Mouse (Mus musculus) erythroblast, embryonic 14.5 days (primary cell): Measurements from ENCODE around the gene Spryd4. TPM values are rescaled to one million over a fixed set of nuclear protein-coding genes. Genes with fewer than 3 reads are reported as not detected.
"Not testable (repeated sequence)": the region's sequence is repeated elsewhere in the genome, so short reads cannot be mapped to it uniquely, and the experiment has no call there.

Source experiments
- H3K27me3 ChIP-seq: 2 replicates; pipeline ENCODE4 v1.6.1; 2012; ENCODE audit warnings: inconsistent platforms; ENCODE audit not compliant: control insufficient read depth
- H3K36me3 ChIP-seq: 2 replicates; pipeline ENCODE4 v1.6.1; 2012; ENCODE audit warnings: mild to moderate bottlenecking, inconsistent platforms; ENCODE audit not compliant: control insufficient read depth
- H3K4me1 ChIP-seq: 2 replicates; pipeline ENCODE4 v1.6.1; 2012; ENCODE audit warnings: inconsistent platforms; ENCODE audit not compliant: control insufficient read depth
- H3K4me3 ChIP-seq: replicated peaks from 2 replicates; pipeline ENCODE3; 2012; ENCODE audit warnings: moderate library complexity, mild to moderate bottlenecking, inconsistent platforms
- H3K9me3 ChIP-seq: 2 replicates; pipeline ENCODE4 v1.6.1; 2012; ENCODE audit warnings: low read length, inconsistent platforms, mixed read lengths; ENCODE audit not compliant: control insufficient read depth
- GATA1 ChIP-seq: IDR thresholded peaks from 2 replicates; pipeline ENCODE4 v1.6.1; 2012; ENCODE audit warnings: low read length, inconsistent platforms, mixed read lengths
- TAL1 ChIP-seq: IDR thresholded peaks from 3 replicates; pipeline ENCODE4 v1.6.1; 2012; ENCODE audit warnings: low read length, inconsistent platforms, mixed read lengths
- polyA plus RNA-seq: library from polyadenylated mRNA; stranded (reverse); fragments of >175 nt; gene quantifications from 2 replicates; pipeline ENCODE4 v1.2.3, GENCODE M21; 2012

The Spryd4 gene
- polyA plus RNA-seq, 1 experiment, result 0.10 TPM

DNA sequence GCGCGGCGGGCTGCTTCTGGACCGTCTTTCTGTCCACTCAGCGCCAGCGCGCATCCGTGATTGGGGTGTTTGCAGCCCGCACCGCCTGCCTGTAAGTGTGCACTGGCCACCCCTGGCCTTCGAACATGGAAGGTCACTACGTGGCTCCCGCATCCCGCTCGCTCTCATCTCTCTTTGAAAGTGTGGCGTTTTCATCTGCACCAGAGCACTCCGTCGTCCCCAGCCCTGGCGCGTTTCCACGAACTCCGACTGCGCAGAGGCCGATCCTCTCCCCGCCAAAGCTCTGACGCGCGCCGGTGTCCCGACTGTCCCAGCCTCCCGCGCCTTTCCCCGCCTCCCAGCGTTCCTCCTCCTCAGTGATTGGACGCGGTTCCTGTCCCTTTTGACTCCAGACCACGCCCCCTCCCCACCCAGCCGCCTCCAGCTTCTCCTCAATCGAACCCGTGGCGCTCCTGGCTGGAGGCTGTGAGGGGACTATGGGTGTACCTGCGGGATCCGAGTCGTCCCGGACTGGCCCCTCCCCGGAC is 17.5 kb downstream of the Spryd4 start, which contains the start of gene Gls2:
Gene Gls2 (plus strand): TSS at position 434 of the 527 bp plus-strand sequence.
- peak within 1 kb of the TSS; percentile 67 for H3K4me3 ChIP-seq
- H3K36me3 ChIP-seq, result no peaks in the 10 kb centered on the region
- H3K9me3 ChIP-seq, result peaks cover 6% of the 10 kb centered on the region; the same call in 1 of the 2 replicates
- TF ChIP-seq GATA1 (no peak), TAL1 (no peak)
- H3K27me3 ChIP-seq, result peaks cover 61% of the 10 kb centered on the region
- peaks cover 19% of the 10 kb centered on the region for H3K4me1 ChIP-seq

DNA sequence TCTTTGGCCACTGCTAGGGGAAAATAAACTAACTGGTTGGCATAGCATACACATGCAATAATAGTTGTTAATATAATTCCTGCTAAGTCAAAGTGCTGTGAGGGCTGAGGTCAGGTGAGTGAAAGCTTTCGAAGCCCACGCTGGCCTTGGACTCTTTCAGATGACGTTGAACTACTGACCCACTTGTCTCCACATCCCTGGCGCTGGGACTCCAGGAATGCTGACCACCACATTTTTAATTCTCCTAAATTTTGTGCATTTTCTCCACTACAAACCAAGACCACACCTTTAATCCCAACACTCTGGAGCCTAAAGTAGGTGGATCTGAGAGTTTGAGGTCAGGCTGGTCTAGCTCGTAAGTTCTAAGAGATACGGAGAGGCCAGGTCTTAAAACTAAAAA is 18.5 kb downstream of the Spryd4 start:
- Histone ChIP-seq H3K36me3 (no peaks in the 10 kb centered on the region), H3K4me1 (peaks cover 23% of the 10 kb centered on the region), H3K9me3 (peaks cover 6% of the 10 kb centered on the region; the same call in 1 of the 2 replicates), H3K4me3 (no peak overlapping the region), H3K27me3 (peaks cover 56% of the 10 kb centered on the region)
- TF ChIP-seq TAL1 (no peak), GATA1 (no peak)

- not testable (repeated sequence) for H3K9me3 ChIP-seq
Observed at GRCm38 (mm10) chr10:128192030-128192766, 19.4 kb downstream of the Spryd4 start.

GRCm38 (mm10) chr10:128191472-128191871 is 20.1 kb downstream of the Spryd4 start:
- TF ChIP-seq TAL1, result no peak
- no peak for TF ChIP-seq GATA1
- peaks cover 6% of the 10 kb centered on the region; the same call in 1 of the 2 replicates for H3K9me3 ChIP-seq
- peaks cover 39% of the 10 kb centered on the region for H3K4me1 ChIP-seq
- peaks cover 48% of the 10 kb centered on the region for H3K27me3 ChIP-seq
- H3K4me3 ChIP-seq, result no peak overlapping the region
- H3K36me3 ChIP-seq, result no peaks in the 10 kb centered on the region

More at GRCm38 (mm10) chr10:128192030-128192766, 19.4 kb downstream of the Spryd4 start:
- H3K4me3 ChIP-seq, H3K36me3 ChIP-seq: not testable (repeated sequence)
- Histone ChIP-seq H3K4me1 (peaks cover 31% of the 10 kb centered on the region), H3K27me3 (peaks cover 55% of the 10 kb centered on the region)

- TF ChIP-seq GATA1 (no peak), TAL1 (no peak)
- Histone ChIP-seq H3K4me1 (peaks cover 33% of the 10 kb centered on the region), H3K27me3 (peaks cover 19% of the 10 kb centered on the region), H3K4me3 (no peak overlapping the region), H3K36me3 (no peaks in the 10 kb centered on the region), H3K9me3 (no peaks in the 10 kb centered on the region)
Observed at GRCm38 (mm10) chr10:128188242-128188877, 23.2 kb downstream of the Spryd4 start.

- Histone ChIP-seq H3K27me3 (peaks cover 14% of the 10 kb centered on the region), H3K9me3 (no peaks in the 10 kb centered on the region), H3K36me3 (no peaks in the 10 kb centered on the region), H3K4me1 (peaks cover 32% of the 10 kb centered on the region), H3K4me3 (peak overlapping the region; percentile 48)
- TF ChIP-seq GATA1 (peak; percentile 72), TAL1 (peak; percentile 48; the same call in 2 of the 3 replicates)
Observed at GRCm38 (mm10) chr10:128187181-128187605, 24.4 kb downstream of the Spryd4 start.

DNA sequence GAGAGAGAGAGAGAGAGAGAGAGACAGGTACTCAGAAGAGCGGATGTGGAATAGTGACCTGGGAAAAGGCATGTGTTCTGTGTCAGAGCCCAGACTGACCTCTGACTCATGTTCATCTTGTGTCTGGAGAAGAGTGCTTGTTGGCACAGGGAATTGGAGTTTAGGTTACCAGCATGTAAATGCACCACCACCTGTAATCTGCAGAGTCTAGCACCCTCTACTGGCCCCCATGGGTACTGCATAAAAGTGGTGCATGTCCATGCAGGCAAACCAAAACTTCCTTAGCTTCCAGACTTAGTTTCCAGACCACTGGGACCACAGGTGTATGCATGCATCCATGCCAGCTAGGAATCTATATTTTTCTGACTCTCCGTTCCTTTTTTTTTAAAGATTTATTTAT is 25.6 kb downstream of the Spryd4 start:
- H3K36me3 ChIP-seq, result no peaks in the 10 kb centered on the region
- peaks cover 8% of the 10 kb centered on the region for H3K27me3 ChIP-seq
- no peak for TF ChIP-seq TAL1
- TF ChIP-seq GATA1, result no peak
- H3K9me3 ChIP-seq, result no peaks in the 10 kb centered on the region
- H3K4me1 ChIP-seq, result peaks cover 32% of the 10 kb centered on the region
- no peak overlapping the region for H3K4me3 ChIP-seq

DNA sequence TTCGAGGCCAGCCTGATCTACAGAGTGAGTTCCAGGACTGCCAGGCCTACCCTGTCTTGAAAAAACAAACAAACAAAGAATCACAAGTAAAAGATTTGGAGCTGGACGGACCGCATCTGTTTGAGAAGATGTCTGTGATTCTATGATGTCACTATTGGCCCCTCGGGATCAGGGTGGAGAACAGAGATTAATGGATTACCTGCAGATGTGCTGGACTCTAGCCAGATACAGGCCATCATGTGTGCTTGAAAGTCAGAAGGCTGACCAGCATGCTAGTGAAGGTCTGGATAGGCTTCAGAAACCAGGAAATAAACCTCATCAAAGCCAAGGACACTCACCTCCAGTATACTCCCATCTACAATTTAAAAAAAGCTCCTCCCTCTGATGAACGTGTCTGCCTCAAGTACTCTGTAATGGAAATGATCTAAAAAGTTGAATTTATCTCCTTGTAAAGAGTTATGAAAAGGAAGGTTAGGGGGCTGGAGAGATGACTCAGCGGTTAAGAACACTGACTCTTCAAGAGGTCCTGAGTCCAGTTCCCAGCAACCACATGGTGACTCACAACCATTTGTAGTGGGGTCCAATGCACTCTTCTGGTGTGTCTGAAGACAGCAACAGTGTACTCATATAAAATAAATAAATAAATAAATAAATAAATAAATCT is 26.2 kb downstream of the Spryd4 start:
- Histone ChIP-seq H3K27me3 (peaks cover 6% of the 10 kb centered on the region), H3K9me3 (no peaks in the 10 kb centered on the region), H3K4me1 (peaks cover 32% of the 10 kb centered on the region), H3K36me3 (no peaks in the 10 kb centered on the region), H3K4me3 (no peak overlapping the region)
- TF ChIP-seq GATA1 (no peak), TAL1 (no peak)

GRCm38 (mm10) chr10:128184296-128184695 is 27.3 kb downstream of the Spryd4 start:
- Histone ChIP-seq H3K4me1 (peaks cover 39% of the 10 kb centered on the region), H3K4me3 (no peak overlapping the region), H3K27me3 (no peaks in the 10 kb centered on the region), H3K9me3 (no peaks in the 10 kb centered on the region), H3K36me3 (no peaks in the 10 kb centered on the region)
- no peak for TF ChIP-seq TAL1
- TF ChIP-seq GATA1, result no peak
